Comparison of ENCODE assay signal across 9 mouse cellular contexts in the genomic region with DNA sequence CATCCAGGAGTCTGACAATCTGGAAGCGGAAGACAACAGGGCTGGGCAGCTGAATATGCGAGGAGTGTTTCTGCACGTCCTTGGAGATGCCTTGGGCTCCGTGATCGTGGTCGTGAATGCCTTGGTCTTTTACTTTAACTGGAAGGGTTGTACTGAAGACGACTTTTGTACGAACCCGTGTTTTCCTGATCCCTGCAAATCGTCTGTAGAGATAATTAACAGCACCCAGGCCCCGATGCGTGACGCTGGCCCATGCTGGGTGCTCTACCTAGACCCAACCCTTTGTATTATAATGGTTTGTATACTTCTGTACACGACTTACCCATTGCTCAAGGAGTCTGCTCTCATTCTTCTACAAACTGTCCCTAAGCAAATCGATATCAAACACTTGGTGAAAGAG. TPM values are rescaled to one million over a fixed set of nuclear protein-coding genes. Genes with fewer than 3 reads are reported as not detected.
DNase-seq lines count a peak whose midpoint lies in the region; ATAC-seq and TF ChIP-seq lines count a peak whose summit lies in the region.
"Had no signal": no experiment of that assay in that cellular context is flagged by ENCODE, and none has a peak within 500 bp of the region (broad histone marks: within the 10 kb centered on the region; RNA-seq: fewer than 3 reads in every experiment).

No protein-coding gene starts in this region.

- no peak for TF ChIP-seq CTCF in left cerebral cortex, adult 2 months (IDR thresholded peaks at IDR 0.05)

- peak overlapping the region; percentile 88 for H3K4me2 ChIP-seq in intestine, embryonic 16.5 days (ENCODE audit: low read depth, low read length)
- peak overlapping the region; percentile 87 for H3K4me2 ChIP-seq in neural tube, embryonic 13.5 days

- peaks cover 61% of the 10 kb centered on the region for H3K4me1 ChIP-seq in forebrain, embryonic 10.5 days
- H3K4me1 ChIP-seq in intestine, embryonic 16.5 days (ENCODE audit: control insufficient read depth, insufficient read depth, low read length) = peaks cover 39% of the 10 kb centered on the region
- peaks cover 60% of the 10 kb centered on the region for H3K4me1 ChIP-seq in neural tube, embryonic 13.5 days (replicated peaks)

- H3K36me3 ChIP-seq in forebrain, embryonic 10.5 days (replicated peaks) = peaks cover 43% of the 10 kb centered on the region
- H3K36me3 ChIP-seq in intestine, embryonic 16.5 days (ENCODE audit: control insufficient read depth, insufficient read depth, low read length) = 0 out of 2 replicates have a peak, but pooled peaks cover 7% of the 10 kb centered on the region
- peaks cover 23% of the 10 kb centered on the region for H3K36me3 ChIP-seq in neural tube, embryonic 13.5 days

- no peak overlapping the region for H3K27ac ChIP-seq in left cerebral cortex, adult 2 months
- H3K27ac ChIP-seq in forebrain, embryonic 10.5 days = no peak overlapping the region
- H3K27ac ChIP-seq in intestine, embryonic 16.5 days (ENCODE audit: low read length) = no peak overlapping the region
- no peak overlapping the region for H3K27ac ChIP-seq in neural tube, embryonic 13.5 days (replicated peaks)

- 92% methylated on average over 15 of the region's 15 CpGs for WGBS in forebrain, embryonic 10.5 days
- WGBS in intestine, embryonic 16.5 days = 84% methylated on average over 15 of the region's 15 CpGs
- 91% methylated on average over 15 of the region's 15 CpGs for WGBS in neural tube, embryonic 13.5 days

- peak overlapping the region; percentile 96 for H3K4me3 ChIP-seq in left cerebral cortex, adult 2 months
- peak overlapping the region; percentile 91 for H3K4me3 ChIP-seq in forebrain, embryonic 10.5 days
- H3K4me3 ChIP-seq in intestine, embryonic 16.5 days (ENCODE audit: low read length) = peak overlapping the region; percentile 94
- peak overlapping the region; percentile 96 for H3K4me3 ChIP-seq in neural tube, embryonic 13.5 days

- no peaks in the 10 kb centered on the region for H3K9me3 ChIP-seq in forebrain, embryonic 10.5 days
- H3K9me3 ChIP-seq in intestine, embryonic 16.5 days (ENCODE audit: control insufficient read depth, low read length) = no peaks in the 10 kb centered on the region
- H3K9me3 ChIP-seq in neural tube, embryonic 13.5 days = no peaks in the 10 kb centered on the region

- peaks cover 14% of the 10 kb centered on the region for H3K27me3 ChIP-seq in forebrain, embryonic 10.5 days (ENCODE audit: poor library complexity, severe bottlenecking)
- H3K27me3 ChIP-seq in intestine, embryonic 16.5 days (replicated peaks; ENCODE audit: control insufficient read depth, insufficient read depth, low read length) = no peaks in the 10 kb centered on the region
- H3K27me3 ChIP-seq in neural tube, embryonic 13.5 days = no peaks in the 10 kb centered on the region

- H3K9ac ChIP-seq in intestine, embryonic 16.5 days (ENCODE audit: low read depth, low read length) = no peak overlapping the region; the same call in 1 of the 2 replicates
- no peak overlapping the region for H3K9ac ChIP-seq in neural tube, embryonic 13.5 days

- ATAC-seq in intestine, embryonic 16.5 days = no peak
- ATAC-seq in neural tube, embryonic 13.5 days (ENCODE audit: low read depth) = no peak
- ATAC-seq: inflammation-experienced regulatory T-cells, adult 6 months had no signal

- intact Hi-C loops in left cerebral cortex, adult 2 months (cut with DNase I) = loop anchor here (2.0 to 10.0 kb wide), 4 partner anchors 43 to 334 kb away; a partner anchor contains a TSS
- intact Hi-C loops in left cerebral cortex, postnatal 4 days (cut with DNase I) = loop anchor here (5.0 kb wide), 1 partner anchor 72 kb away; no protein-coding TSS in a partner anchor

- no peak for DNase-seq in left cerebral cortex, adult 2 months (ENCODE audit: extremely low spot score in 1 of 2, low spot score in 2 of 2)
- DNase-seq in left cerebral cortex, postnatal 4 days = no peak
- no peak for DNase-seq in forebrain, embryonic 10.5 days (ENCODE audit: extremely low spot score, low spot score)
- DNase-seq in ovary, postnatal 14 days (ENCODE audit: low spot score) = no peak
- DNase-seq in adipocyte (ENCODE audit: low spot score) = no peak
- DNase-seq: cerebellum, postnatal 10 days had no signal

RNA-seq across cellular contexts. Expression of a gene that starts 2.3 kb away (rescaled TPM):
- total RNA-seq in left cerebral cortex, adult 2 months (2021) = 10 to 100 TPM; 33.3 to 36.3 TPM
- total RNA-seq in left cerebral cortex, postnatal 4 days (2021) = 10 to 100 TPM; 24.2 to 27.0 TPM
- 1.2 and 1.5 TPM in 2 replicates for polyA plus RNA-seq in forebrain, embryonic 10.5 days (2016; fragmentation: Nextera tagmentation; extraction: Ambion mirVana)
- 1.8 TPM in 2 replicates for polyA plus RNA-seq in intestine, embryonic 16.5 days (2015; fragmentation: Nextera tagmentation; extraction: Ambion mirVana)
- polyA plus RNA-seq in neural tube, embryonic 13.5 days (2015; fragmentation: Nextera tagmentation; extraction: Ambion mirVana) = 3.5 and 3.6 TPM in 2 replicates
